Mouse (Mus musculus): ENCODE measurements at regions not wholly inside any gene's neighbourhood (a gene's known extent, or its start where the extent isn't known, plus 50 kb on each side); places are given as distances from the start of the nearest gene placed in this dataset.

DNA sequence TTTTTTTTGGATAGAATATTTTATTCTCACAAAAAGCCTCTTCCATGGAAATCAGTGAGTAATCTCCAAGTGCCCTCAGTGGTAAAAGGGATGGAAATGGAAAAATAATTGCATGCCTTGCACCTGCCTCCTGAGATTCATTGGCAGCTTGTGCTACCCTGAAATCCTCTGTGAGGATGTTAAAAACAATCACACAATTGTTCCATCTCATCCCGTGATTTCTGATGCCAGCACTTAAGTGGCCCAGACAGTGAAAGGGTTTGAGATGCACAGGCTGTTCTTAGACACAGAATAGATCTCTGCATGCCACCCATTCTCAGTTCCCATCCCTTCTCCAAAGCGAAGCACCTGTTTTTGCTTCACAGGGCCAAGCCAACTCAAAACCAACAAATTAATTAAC, 398.9 kb upstream of the Cd180 start:
- Histone ChIP-seq H3K36me3 (ENCODE audit: control insufficient read depth, insufficient read depth, low read length) (no peaks in the 10 kb centered on the region), H3K4me3 (ENCODE audit: control insufficient read depth, insufficient read depth, low read length) (no peak overlapping the region), H3K27me3 (ENCODE audit: control insufficient read depth, insufficient read depth, low read length) (no peaks in the 10 kb centered on the region), H3K4me1 (replicated peaks; ENCODE audit: control insufficient read depth, insufficient read depth, low read length) (no peaks in the 10 kb centered on the region), H3K27ac (ENCODE audit: control insufficient read depth, insufficient read depth, low read length) (no peak overlapping the region)
- TF ChIP-seq POLR2A (IDR thresholded peaks at IDR 0.05; ENCODE audit: control insufficient read depth, extremely low read depth, insufficient read depth, low read length, poor library complexity) (no peak), CTCF (IDR thresholded peaks at IDR 0.05; ENCODE audit: borderline replicate concordance, control insufficient read depth, extremely low read depth, insufficient read depth, low read length, poor library complexity) (no peak)
- 93% methylated on average over 2 of the region's 2 CpGs for WGBS
- no peak for DNase-seq

DNA sequence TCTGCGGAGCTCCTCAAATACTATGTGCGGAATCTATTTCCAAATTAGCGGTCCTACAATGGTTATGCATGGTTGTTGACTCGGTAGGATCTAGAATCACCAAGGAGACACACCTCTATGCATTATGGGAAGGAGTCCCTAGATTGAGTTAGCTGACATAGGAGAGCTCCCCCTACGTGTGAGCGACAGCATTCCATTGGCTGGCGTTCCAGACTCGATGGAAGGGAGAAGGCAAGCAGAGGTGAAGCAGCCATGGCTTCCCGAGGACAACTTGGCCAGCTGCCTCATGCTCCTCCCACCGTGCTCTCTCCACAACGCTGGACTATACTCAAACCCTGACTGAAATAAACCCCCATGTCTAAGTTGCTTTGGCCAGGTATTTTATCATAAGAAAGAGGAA, 398.3 kb upstream of the Cd180 start:
- no peak for DNase-seq
- no peaks in the 10 kb centered on the region for H3K36me3 ChIP-seq (ENCODE audit: control insufficient read depth, insufficient read depth, low read length)
- no peak overlapping the region for H3K4me3 ChIP-seq (ENCODE audit: control insufficient read depth, insufficient read depth, low read length)
- TF ChIP-seq POLR2A (IDR thresholded peaks at IDR 0.05; ENCODE audit: control insufficient read depth, extremely low read depth, insufficient read depth, low read length, poor library complexity) (no peak), CTCF (IDR thresholded peaks at IDR 0.05; ENCODE audit: borderline replicate concordance, control insufficient read depth, extremely low read depth, insufficient read depth, low read length, poor library complexity) (no peak)
- WGBS: 95% methylated on average over 11 of the region's 11 CpGs
- H3K27ac ChIP-seq (ENCODE audit: control insufficient read depth, insufficient read depth, low read length): no peak overlapping the region
- no peaks in the 10 kb centered on the region for H3K27me3 ChIP-seq (ENCODE audit: control insufficient read depth, insufficient read depth, low read length)
- H3K4me1 ChIP-seq (replicated peaks; ENCODE audit: control insufficient read depth, insufficient read depth, low read length): no peaks in the 10 kb centered on the region

DNA sequence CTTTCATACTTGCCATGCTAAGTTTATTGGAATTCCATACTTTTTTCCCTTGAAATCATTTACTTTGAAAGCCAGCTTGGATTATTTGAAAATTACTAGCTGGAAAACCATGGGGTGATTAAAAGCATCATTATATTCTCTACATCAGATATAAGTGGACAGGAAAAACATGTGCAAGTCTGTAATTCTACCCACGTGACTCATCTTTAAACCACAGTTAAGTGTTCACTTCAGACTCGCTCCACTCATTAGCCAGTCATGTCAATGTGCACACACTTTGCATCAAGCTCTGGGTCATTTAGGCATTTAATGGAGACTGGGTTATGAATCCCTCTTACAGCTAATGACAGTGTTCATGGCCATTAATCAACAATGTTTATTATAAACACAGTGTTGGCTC, 385.4 kb upstream of the Cd180 start:
- Histone ChIP-seq H3K27me3 (ENCODE audit: control insufficient read depth, insufficient read depth, low read length) (no peaks in the 10 kb centered on the region), H3K36me3 (ENCODE audit: control insufficient read depth, insufficient read depth, low read length) (no peaks in the 10 kb centered on the region), H3K4me1 (replicated peaks; ENCODE audit: control insufficient read depth, insufficient read depth, low read length) (no peaks in the 10 kb centered on the region), H3K4me3 (ENCODE audit: control insufficient read depth, insufficient read depth, low read length) (no peak overlapping the region), H3K27ac (ENCODE audit: control insufficient read depth, insufficient read depth, low read length) (no peak overlapping the region)
- TF ChIP-seq CTCF (IDR thresholded peaks at IDR 0.05; ENCODE audit: borderline replicate concordance, control insufficient read depth, extremely low read depth, insufficient read depth, low read length, poor library complexity) (no peak), POLR2A (IDR thresholded peaks at IDR 0.05; ENCODE audit: control insufficient read depth, extremely low read depth, insufficient read depth, low read length, poor library complexity) (no peak)
- 88% methylated on average over 2 of the region's 2 CpGs for WGBS
- DNase-seq: no peak

DNA sequence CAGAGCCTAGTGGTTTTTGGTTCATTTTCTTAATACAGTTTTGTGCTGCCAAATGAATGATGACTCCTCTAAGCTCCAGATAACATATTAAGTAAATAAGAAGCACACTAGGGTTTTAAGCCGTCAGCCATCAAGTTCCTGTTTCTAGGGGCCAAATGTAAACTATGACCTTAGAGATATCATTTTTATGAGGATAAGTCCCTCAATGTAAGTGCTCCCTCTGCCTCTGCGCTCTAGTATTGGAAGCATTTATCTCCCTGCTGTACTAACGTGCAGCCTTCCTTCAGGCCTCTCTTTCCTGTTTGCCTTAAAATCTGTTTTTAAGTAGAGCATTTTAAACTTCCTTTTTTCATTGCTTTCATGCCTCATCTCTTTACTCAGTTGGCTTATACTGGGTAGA, 381.3 kb upstream of the Cd180 start:
- WGBS: 23% methylated on average over 3 of the region's 3 CpGs
- Histone ChIP-seq H3K27me3 (ENCODE audit: control insufficient read depth, insufficient read depth, low read length) (no peaks in the 10 kb centered on the region), H3K27ac (ENCODE audit: control insufficient read depth, insufficient read depth, low read length) (no peak overlapping the region), H3K36me3 (ENCODE audit: control insufficient read depth, insufficient read depth, low read length) (no peaks in the 10 kb centered on the region), H3K4me1 (replicated peaks; ENCODE audit: control insufficient read depth, insufficient read depth, low read length) (no peaks in the 10 kb centered on the region), H3K4me3 (ENCODE audit: control insufficient read depth, insufficient read depth, low read length) (no peak overlapping the region)
- TF ChIP-seq POLR2A (IDR thresholded peaks at IDR 0.05; ENCODE audit: control insufficient read depth, extremely low read depth, insufficient read depth, low read length, poor library complexity) (no peak), CTCF (IDR thresholded peaks at IDR 0.05; ENCODE audit: borderline replicate concordance, control insufficient read depth, extremely low read depth, insufficient read depth, low read length, poor library complexity) (no peak)
- no peak for DNase-seq

DNA sequence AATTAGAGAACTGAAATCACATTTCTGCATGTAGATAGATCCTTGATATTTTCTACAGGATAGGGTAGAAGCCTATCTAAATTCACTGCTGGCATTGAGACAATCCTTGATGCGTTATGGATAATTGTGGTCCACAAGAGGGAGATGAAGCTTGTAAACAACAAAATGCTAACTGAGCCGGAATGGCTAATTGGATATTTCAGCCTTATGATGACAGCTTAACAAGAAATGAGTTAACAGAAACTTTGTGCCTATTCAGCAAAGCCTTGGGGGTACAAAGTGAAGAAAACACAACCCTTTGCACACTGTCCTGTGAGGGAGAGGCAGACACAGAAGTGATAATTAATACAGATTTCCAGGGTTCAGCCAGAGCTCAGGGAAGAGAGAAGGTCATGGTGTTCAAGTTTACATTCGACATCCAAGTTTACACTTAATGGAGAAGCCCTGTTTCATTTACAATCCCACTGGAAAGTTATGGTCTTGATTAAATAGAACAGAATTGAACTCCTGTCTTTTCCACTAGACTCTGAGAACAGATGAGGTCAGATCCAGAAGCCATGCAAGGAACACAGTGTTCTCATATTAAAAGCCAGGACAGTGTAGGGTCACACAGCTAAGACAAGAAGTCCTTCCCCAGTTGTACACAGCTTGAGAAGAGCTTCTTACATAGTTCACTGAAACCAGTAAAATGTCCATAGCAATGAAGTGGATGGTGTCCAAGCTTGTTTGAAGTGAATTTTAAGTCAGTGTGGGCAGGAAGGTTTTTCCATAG, 377.3 kb upstream of the Cd180 start:
- Histone ChIP-seq H3K4me1 (replicated peaks; ENCODE audit: control insufficient read depth, insufficient read depth, low read length) (no peaks in the 10 kb centered on the region), H3K4me3 (ENCODE audit: control insufficient read depth, insufficient read depth, low read length) (no peak overlapping the region), H3K27me3 (ENCODE audit: control insufficient read depth, insufficient read depth, low read length) (no peaks in the 10 kb centered on the region), H3K36me3 (ENCODE audit: control insufficient read depth, insufficient read depth, low read length) (no peaks in the 10 kb centered on the region), H3K27ac (ENCODE audit: control insufficient read depth, insufficient read depth, low read length) (no peak overlapping the region)
- TF ChIP-seq CTCF (IDR thresholded peaks at IDR 0.05; ENCODE audit: borderline replicate concordance, control insufficient read depth, extremely low read depth, insufficient read depth, low read length, poor library complexity) (no peak), POLR2A (IDR thresholded peaks at IDR 0.05; ENCODE audit: control insufficient read depth, extremely low read depth, insufficient read depth, low read length, poor library complexity) (no peak)
- WGBS: 96% methylated on average over 3 of the region's 3 CpGs
- DNase-seq: no peak

DNA sequence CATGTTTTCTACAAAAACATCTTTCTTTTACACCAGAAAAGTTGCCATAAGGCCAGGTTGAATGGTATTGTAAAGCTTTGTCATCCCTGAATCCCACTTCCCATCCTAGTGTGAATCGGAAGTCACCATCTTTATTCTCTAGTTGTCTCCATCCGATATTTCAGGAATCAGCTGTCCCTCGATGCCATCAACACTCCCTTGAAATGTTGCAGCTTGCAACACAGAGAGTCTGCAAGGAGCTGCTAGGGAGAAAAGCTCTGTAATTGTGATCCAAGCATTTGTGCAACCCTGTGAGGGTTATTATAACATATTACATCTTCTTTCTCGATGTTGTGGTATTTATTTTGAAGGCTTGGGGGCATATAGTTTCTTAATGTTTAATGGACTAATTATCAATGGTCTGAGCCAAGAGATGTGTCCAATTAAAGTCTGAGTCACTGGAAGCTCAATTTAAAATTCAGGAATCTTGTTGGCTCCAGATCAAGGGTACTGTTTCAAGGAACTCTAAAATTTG, 374.4 kb upstream of the Cd180 start:
- H3K4me3 ChIP-seq (ENCODE audit: control insufficient read depth, insufficient read depth, low read length): no peak overlapping the region
- H3K4me1 ChIP-seq (replicated peaks; ENCODE audit: control insufficient read depth, insufficient read depth, low read length): no peaks in the 10 kb centered on the region
- no peak for DNase-seq
- WGBS: 94% methylated on average over 4 of the region's 4 CpGs
- H3K27ac ChIP-seq (ENCODE audit: control insufficient read depth, insufficient read depth, low read length): no peak overlapping the region
- TF ChIP-seq POLR2A (IDR thresholded peaks at IDR 0.05; ENCODE audit: control insufficient read depth, extremely low read depth, insufficient read depth, low read length, poor library complexity) (no peak), CTCF (IDR thresholded peaks at IDR 0.05; ENCODE audit: borderline replicate concordance, control insufficient read depth, extremely low read depth, insufficient read depth, low read length, poor library complexity) (no peak)
- no peaks in the 10 kb centered on the region for H3K27me3 ChIP-seq (ENCODE audit: control insufficient read depth, insufficient read depth, low read length)
- no peaks in the 10 kb centered on the region for H3K36me3 ChIP-seq (ENCODE audit: control insufficient read depth, insufficient read depth, low read length)
